ENCODE assay signal across 12 mouse cellular contexts in the genomic region with DNA sequence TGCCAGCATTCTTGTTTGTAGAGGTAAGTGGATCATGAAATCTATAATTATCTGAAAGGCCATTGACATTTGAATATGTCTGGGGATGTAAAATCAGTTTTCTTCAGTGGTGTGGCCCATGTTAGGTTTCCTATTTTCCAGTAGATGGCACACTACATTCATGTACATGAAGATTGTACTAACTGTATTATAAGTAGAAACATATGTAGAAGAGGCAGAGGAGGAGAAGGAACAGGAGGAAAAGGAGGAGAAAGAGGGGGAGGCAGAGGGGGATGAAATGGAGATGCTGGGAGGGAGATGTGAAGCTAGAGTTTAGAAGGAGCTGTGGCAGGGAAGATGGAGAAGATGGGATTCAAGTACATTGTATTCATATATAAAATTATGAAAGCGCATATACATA.
DNase-seq lines count a peak whose midpoint lies in the region; ATAC-seq lines count a peak whose summit lies in the region.
"Had no signal": no experiment of that assay in that cellular context is flagged by ENCODE, and none has a peak within 500 bp of the region (broad histone marks: within the 10 kb centered on the region; RNA-seq: fewer than 3 reads in every experiment).

No protein-coding gene starts in this region.

- no peaks in the 10 kb centered on the region for H3K9me3 ChIP-seq in forebrain, embryonic 13.5 days (replicated peaks)
- no peaks in the 10 kb centered on the region for H3K9me3 ChIP-seq in forebrain, embryonic 12.5 days
- no peaks in the 10 kb centered on the region for H3K9me3 ChIP-seq in forebrain, embryonic 14.5 days (replicated peaks; ENCODE audit: control insufficient read depth, low read length)

- H3K4me1 ChIP-seq in forebrain, embryonic 13.5 days: no peaks in the 10 kb centered on the region
- H3K4me1 ChIP-seq in forebrain, embryonic 12.5 days: no peaks in the 10 kb centered on the region
- H3K4me1 ChIP-seq in forebrain, embryonic 14.5 days (ENCODE audit: control insufficient read depth, insufficient read depth, low read length): no peaks in the 10 kb centered on the region

- DNase-seq in layer of hippocampus, adult 9-10 months (ENCODE audit: low spot score): peak; percentile 7
- DNase-seq in layer of hippocampus, postnatal 25 days (ENCODE audit: extremely low spot score in 1 of 2, low spot score in 1 of 2): no peak
- peak; percentile 12 for DNase-seq in 416B (ENCODE audit: low read depth)
- peak; percentile 48 for DNase-seq in forebrain, embryonic 14.5 days (ENCODE audit: low spot score)
- no peak for DNase-seq in gastrocnemius, postnatal 4 days (ENCODE audit: low spot score in 2 of 2)
- DNase-seq in testis, postnatal 14 days (ENCODE audit: low spot score): no peak
- DNase-seq: heart, adult 11 months; heart, postnatal 4 days; lung, postnatal 10 days; thymus, postnatal 25 days had no signal

- no peak overlapping the region for H3K27ac ChIP-seq in forebrain, embryonic 13.5 days
- no peak overlapping the region for H3K27ac ChIP-seq in forebrain, embryonic 12.5 days
- no peak overlapping the region for H3K27ac ChIP-seq in forebrain, embryonic 14.5 days (ENCODE audit: low read depth, low read length)

- no peak overlapping the region for H3K4me2 ChIP-seq in forebrain, embryonic 13.5 days
- H3K4me2 ChIP-seq in forebrain, embryonic 12.5 days: no peak overlapping the region
- no peak overlapping the region for H3K4me2 ChIP-seq in forebrain, embryonic 14.5 days (ENCODE audit: low read length)

- no peak overlapping the region for H3K9ac ChIP-seq in forebrain, embryonic 13.5 days
- no peak overlapping the region for H3K9ac ChIP-seq in forebrain, embryonic 12.5 days
- H3K9ac ChIP-seq in forebrain, embryonic 14.5 days (ENCODE audit: low read length): no peak overlapping the region

- 97% methylated on average over 1 of the region's 1 CpGs for WGBS in forebrain, embryonic 13.5 days
- WGBS in forebrain, embryonic 12.5 days: 96% methylated on average over 1 of the region's 1 CpGs
- WGBS in forebrain, embryonic 14.5 days: 94% methylated on average over 1 of the region's 1 CpGs

- ATAC-seq in forebrain, embryonic 13.5 days: peak; percentile 57; the same call in 1 of the 2 replicates
- ATAC-seq in forebrain, embryonic 12.5 days (ENCODE audit: low FRiP score): no peak
- peak; percentile 67 for ATAC-seq in forebrain, embryonic 14.5 days

- no peaks in the 10 kb centered on the region for H3K27me3 ChIP-seq in forebrain, embryonic 13.5 days
- no peaks in the 10 kb centered on the region for H3K27me3 ChIP-seq in forebrain, embryonic 12.5 days
- no peaks in the 10 kb centered on the region for H3K27me3 ChIP-seq in forebrain, embryonic 14.5 days (replicated peaks; ENCODE audit: control insufficient read depth, insufficient read depth, low read length)

- H3K4me3 ChIP-seq in forebrain, embryonic 13.5 days: no peak overlapping the region
- no peak overlapping the region for H3K4me3 ChIP-seq in forebrain, embryonic 12.5 days (replicated peaks)
- no peak overlapping the region for H3K4me3 ChIP-seq in forebrain, embryonic 14.5 days (ENCODE audit: low read depth, low read length)

- H3K36me3 ChIP-seq in forebrain, embryonic 13.5 days (ENCODE audit: poor library complexity, severe bottlenecking): no peaks in the 10 kb centered on the region
- no peaks in the 10 kb centered on the region for H3K36me3 ChIP-seq in forebrain, embryonic 12.5 days (replicated peaks)
- no peaks in the 10 kb centered on the region for H3K36me3 ChIP-seq in forebrain, embryonic 14.5 days (ENCODE audit: control insufficient read depth, insufficient read depth, low read length)

Comparison
In these comparisons a context has a peak if more than half of its experiments do, and no peak if none do; other contexts are left out.
1. DNase-seq: peak in layer of hippocampus, adult 9-10 months (single experiment), 416B (single experiment) and forebrain, embryonic 14.5 days (single experiment); none in layer of hippocampus, postnatal 25 days (0 of 2), gastrocnemius, postnatal 4 days (0 of 2) and testis, postnatal 14 days (single experiment).